Mouse (Mus musculus) layer of hippocampus, adult 9-10 months (tissue): ENCODE results near the gene Ago1.

Source experiments
- DNase-seq: peaks from one replicate; pipeline ENCODE4 v3.0.0; 2022; ENCODE audit warnings: low spot score

Ago1 gene

GRCm38 (mm10) chr4:126473031-126473430 is 4.6 kb upstream of the Ago1 start:
- no peak for DNase-seq

GRCm38 (mm10) chr4:126469334-126469733 is 951 bp upstream of the Ago1 start:
- no peak for DNase-seq

GRCm38 (mm10) chr4:126468925-126469324 is 542 bp upstream of the Ago1 start:
- no peak for DNase-seq

- no peak for DNase-seq
Measured at GRCm38 (mm10) chr4:126467721-126468284, 580 bp downstream of the Ago1 start.

- no peak for DNase-seq
Measured at GRCm38 (mm10) chr4:126466251-126466750, 2.1 kb downstream of the Ago1 start.

- DNase-seq, result no peak
Measured at GRCm38 (mm10) chr4:126465843-126466242, 2.5 kb downstream of the Ago1 start.

- DNase-seq, result no peak
Measured at GRCm38 (mm10) chr4:126464892-126465235, 3.5 kb downstream of the Ago1 start.

- no peak for DNase-seq
Measured at GRCm38 (mm10) chr4:126464189-126464891, 4.0 kb downstream of the Ago1 start.

GRCm38 (mm10) chr4:126455441-126455840 is 12.9 kb downstream of the Ago1 start:
- no peak for DNase-seq

- no peak for DNase-seq
Measured at GRCm38 (mm10) chr4:126454547-126455254, 13.7 kb downstream of the Ago1 start.

- DNase-seq, result no peak
Measured at GRCm38 (mm10) chr4:126450268-126450667, 18.1 kb downstream of the Ago1 start.

GRCm38 (mm10) chr4:126447126-126447525 is 21.3 kb downstream of the Ago1 start:
- DNase-seq, result no peak

- no peak for DNase-seq
Measured at GRCm38 (mm10) chr4:126444528-126444927, 23.9 kb downstream of the Ago1 start.

- no peak for DNase-seq
Measured at GRCm38 (mm10) chr4:126438261-126438660, 30.1 kb downstream of the Ago1 start.

- DNase-seq, result no peak
Measured at GRCm38 (mm10) chr4:126436268-126436667, 32.1 kb downstream of the Ago1 start.

GRCm38 (mm10) chr4:126434094-126434493 is 34.3 kb downstream of the Ago1 start:
- DNase-seq, result no peak

GRCm38 (mm10) chr4:126433175-126433574 is 35.2 kb downstream of the Ago1 start:
- DNase-seq, result no peak

- DNase-seq, result no peak
Measured at GRCm38 (mm10) chr4:126431746-126432145, 36.6 kb downstream of the Ago1 start.

- DNase-seq, result peak; percentile 70
Measured at GRCm38 (mm10) chr4:126429347-126430079, 38.9 kb downstream of the Ago1 start, which contains the start of gene Ago3. TSS of gene Ago3 (minus strand) at chr4:126429556.

- no peak for DNase-seq
Measured at GRCm38 (mm10) chr4:126428682-126429346, 39.6 kb downstream of the Ago1 start.

GRCm38 (mm10) chr4:126423866-126424265 is 44.5 kb downstream of the Ago1 start:
- no peak for DNase-seq

GRCm38 (mm10) chr4:126415707-126416106 is 52.7 kb downstream of the Ago1 start:
- DNase-seq, result no peak
